Mouse (Mus musculus) hindbrain, embryonic 12.5 days (tissue): ENCODE results near the gene Fn1. TPM values are rescaled to one million over a fixed set of nuclear protein-coding genes. Genes with fewer than 3 reads are reported as not detected.

Experiments
- ATAC-seq: fragments of 200-750 bp; cut with Nextera tagmentation; 2 replicates; pipeline ENCODE4 v1.8.0; 2017; ENCODE audit warnings: moderate TSS enrichment; ENCODE audit not compliant: low FRiP score
- H3K27ac ChIP-seq: fragments of 300-500 bp; sonication (generic); 2 replicates; pipeline ENCODE4 v1.5.1; 2016; ENCODE audit warnings: mild to moderate bottlenecking
- H3K27me3 ChIP-seq: fragments of 300-500 bp; sonication (generic); 2 replicates; pipeline ENCODE4 v1.6.1; 2016; ENCODE audit warnings: mild to moderate bottlenecking
- H3K36me3 ChIP-seq: fragments of 300-500 bp; sonication (generic); 2 replicates; pipeline ENCODE4 v1.6.1; 2016; ENCODE audit warnings: mild to moderate bottlenecking
- H3K4me1 ChIP-seq: fragments of 300-500 bp; sonication (generic); 2 replicates; pipeline ENCODE4 v1.6.1; 2016
- H3K4me2 ChIP-seq: fragments of 300-500 bp; sonication (generic); replicated peaks from 2 replicates; pipeline ENCODE4 v1.6.1; 2016; ENCODE audit warnings: mild to moderate bottlenecking
- H3K4me3 ChIP-seq: fragments of 300-500 bp; sonication (generic); 2 replicates; pipeline ENCODE4 v1.5.1; 2016; ENCODE audit warnings: mild to moderate bottlenecking
- H3K9ac ChIP-seq: fragments of 300-500 bp; sonication (generic); 2 replicates; pipeline ENCODE4 v1.6.1; 2016; ENCODE audit warnings: mild to moderate bottlenecking, moderate library complexity
- H3K9me3 ChIP-seq: fragments of 300-500 bp; sonication (generic); replicated peaks from 2 replicates; pipeline ENCODE4 v1.6.1; 2016; ENCODE audit warnings: mild to moderate bottlenecking
- WGBS: fragments of 180-500 bp; shearing (Covaris S2); methylation state at CpG from one replicate; pipeline ENCODE4 v1.1.7; 2016; 5-methylcytosine and 5-hydroxymethylcytosine counted together
- polyA plus RNA-seq: library from polyadenylated mRNA; unstranded; fragments of >200 nt; fragmentation: Nextera tagmentation; extraction: Ambion mirVana; gene quantifications from 2 replicates; pipeline ENCODE4 v1.2.1, GENCODE M21; 2016

The Fn1 gene
- polyA plus RNA-seq, 1 experiment from 2014 or later, result 147 TPM

- no peaks in the 10 kb centered on the region for H3K4me1 ChIP-seq
- H3K4me3 ChIP-seq, result no peak overlapping the region
- no peaks in the 10 kb centered on the region for H3K9me3 ChIP-seq
- H3K9ac ChIP-seq, result no peak overlapping the region
- ATAC-seq, result no peak
- no peaks in the 10 kb centered on the region for H3K27me3 ChIP-seq
- no peak overlapping the region for H3K27ac ChIP-seq
- WGBS, result 97% methylated on average over 8 of the region's 8 CpGs
- H3K36me3 ChIP-seq, result peaks cover 39% of the 10 kb centered on the region
- no peak overlapping the region for H3K4me2 ChIP-seq
Measured at GRCm38 (mm10) chr1:71583302-71583701, 69.7 kb downstream of the Fn1 start.

- no peak overlapping the region for H3K4me2 ChIP-seq
- H3K27ac ChIP-seq, result no peak overlapping the region
- no peak overlapping the region for H3K9ac ChIP-seq
- no peak overlapping the region for H3K4me3 ChIP-seq
- no peaks in the 10 kb centered on the region for H3K9me3 ChIP-seq
- H3K4me1 ChIP-seq, result no peaks in the 10 kb centered on the region
- H3K27me3 ChIP-seq, result no peaks in the 10 kb centered on the region
- WGBS, result 93% methylated on average over 12 of the region's 12 CpGs
- ATAC-seq, result no peak
- H3K36me3 ChIP-seq, result peaks cover 53% of the 10 kb centered on the region
Measured at GRCm38 (mm10) chr1:71580408-71580807, 72.6 kb downstream of the Fn1 start.

- ATAC-seq, result no peak
- no peak overlapping the region for H3K9ac ChIP-seq
- WGBS, result 93% methylated on average over 4 of the region's 4 CpGs
- no peaks in the 10 kb centered on the region for H3K4me1 ChIP-seq
- H3K36me3 ChIP-seq, result peaks cover 47% of the 10 kb centered on the region
- no peak overlapping the region for H3K27ac ChIP-seq
- H3K27me3 ChIP-seq, result no peaks in the 10 kb centered on the region
- H3K4me3 ChIP-seq, result no peak overlapping the region
- no peaks in the 10 kb centered on the region for H3K9me3 ChIP-seq
- no peak overlapping the region for H3K4me2 ChIP-seq
Measured at GRCm38 (mm10) chr1:71579526-71579925, 73.5 kb downstream of the Fn1 start.

- H3K4me2 ChIP-seq, result no peak overlapping the region
- H3K9ac ChIP-seq, result no peak overlapping the region
- ATAC-seq, result no peak
- no peaks in the 10 kb centered on the region for H3K4me1 ChIP-seq
- no peak overlapping the region for H3K4me3 ChIP-seq
- peaks cover 65% of the 10 kb centered on the region for H3K36me3 ChIP-seq
- H3K27me3 ChIP-seq, result no peaks in the 10 kb centered on the region
- no peak overlapping the region for H3K27ac ChIP-seq
- H3K9me3 ChIP-seq, result no peaks in the 10 kb centered on the region
- 96% methylated on average over 6 of the region's 6 CpGs for WGBS
Measured at GRCm38 (mm10) chr1:71576837-71577236, 76.2 kb downstream of the Fn1 start.

GRCm38 (mm10) chr1:71575987-71576386 is 77.0 kb downstream of the Fn1 start:
- Histone ChIP-seq H3K4me1 (no peaks in the 10 kb centered on the region), H3K27me3 (no peaks in the 10 kb centered on the region), H3K9me3 (no peaks in the 10 kb centered on the region), H3K4me2 (no peak overlapping the region), H3K4me3 (no peak overlapping the region), H3K27ac (no peak overlapping the region), H3K36me3 (peaks cover 73% of the 10 kb centered on the region), H3K9ac (no peak overlapping the region)
- 96% methylated on average over 7 of the region's 7 CpGs for WGBS
- no peak for ATAC-seq

- Histone ChIP-seq H3K9me3 (no peaks in the 10 kb centered on the region), H3K4me3 (no peak overlapping the region), H3K4me2 (no peak overlapping the region), H3K4me1 (no peaks in the 10 kb centered on the region), H3K36me3 (peaks cover 64% of the 10 kb centered on the region), H3K27me3 (no peaks in the 10 kb centered on the region), H3K27ac (no peak overlapping the region), H3K9ac (no peak overlapping the region)
- WGBS, result 88% methylated on average over 4 of the region's 4 CpGs
- no peak for ATAC-seq
Measured at GRCm38 (mm10) chr1:71570116-71570515, 82.9 kb downstream of the Fn1 start.

- WGBS, result 83% methylated on average over 16 of the region's 16 CpGs
- Histone ChIP-seq H3K9me3 (no peaks in the 10 kb centered on the region), H3K27me3 (no peaks in the 10 kb centered on the region), H3K4me1 (no peaks in the 10 kb centered on the region), H3K27ac (no peak overlapping the region), H3K4me3 (no peak overlapping the region), H3K36me3 (peaks cover 72% of the 10 kb centered on the region), H3K4me2 (no peak overlapping the region), H3K9ac (no peak overlapping the region)
- no peak for ATAC-seq
Measured at GRCm38 (mm10) chr1:71567884-71568605, 85.0 kb downstream of the Fn1 start.

GRCm38 (mm10) chr1:71564291-71564690 is 88.7 kb downstream of the Fn1 start:
- ATAC-seq, result no peak
- 91% methylated on average over 7 of the region's 7 CpGs for WGBS
- Histone ChIP-seq H3K27me3 (no peaks in the 10 kb centered on the region), H3K9ac (no peak overlapping the region), H3K9me3 (peaks cover 8% of the 10 kb centered on the region; the same call in 1 of the 2 replicates), H3K4me3 (no peak overlapping the region), H3K27ac (no peak overlapping the region), H3K4me2 (no peak overlapping the region), H3K4me1 (no peaks in the 10 kb centered on the region), H3K36me3 (peaks cover 72% of the 10 kb centered on the region)

- Histone ChIP-seq H3K4me2 (no peak overlapping the region), H3K4me1 (peaks cover 10% of the 10 kb centered on the region), H3K9ac (no peak overlapping the region), H3K9me3 (peaks cover 8% of the 10 kb centered on the region; the same call in 1 of the 2 replicates), H3K27ac (no peak overlapping the region), H3K27me3 (no peaks in the 10 kb centered on the region), H3K36me3 (peaks cover 47% of the 10 kb centered on the region), H3K4me3 (no peak overlapping the region)
- no peak for ATAC-seq
- 94% methylated on average over 4 of the region's 4 CpGs for WGBS
Measured at GRCm38 (mm10) chr1:71560626-71561025, 92.4 kb downstream of the Fn1 start.

GRCm38 (mm10) chr1:71556688-71557612 is 96.0 kb downstream of the Fn1 start, which contains the start of gene Atic:
Gene Atic, plus strand, starts transcription at chr1:71557150.
- under 1% methylated on average over 55 of the region's 55 CpGs for WGBS
- H3K27ac ChIP-seq, result peak within 1 kb of the TSS; percentile 58

GRCm38 (mm10) chr1:71550626-71551195 is 102.3 kb downstream of the Fn1 start:
- Histone ChIP-seq H3K36me3 (no peaks in the 10 kb centered on the region), H3K9me3 (no peaks in the 10 kb centered on the region), H3K4me3 (no peak overlapping the region), H3K9ac (no peak overlapping the region), H3K27ac (no peak overlapping the region), H3K27me3 (no peaks in the 10 kb centered on the region), H3K4me2 (no peak overlapping the region), H3K4me1 (no peaks in the 10 kb centered on the region)
- WGBS, result 78% methylated on average over 10 of the region's 10 CpGs
- no peak for ATAC-seq

More at GRCm38 (mm10) chr1:71556688-71557612, 96.0 kb downstream of the Fn1 start, which contains the start of gene Atic:
- H3K36me3 ChIP-seq, result peaks cover 24% of the 10 kb centered on the region
- H3K4me2 ChIP-seq, result peak within 1 kb of the TSS; percentile 87
- H3K4me1 ChIP-seq, result peaks cover 10% of the 10 kb centered on the region
- H3K4me3 ChIP-seq, result peak within 1 kb of the TSS; percentile 62
- peaks cover 8% of the 10 kb centered on the region; the same call in 1 of the 2 replicates for H3K9me3 ChIP-seq
- H3K27me3 ChIP-seq, result no peaks in the 10 kb centered on the region
- peak; percentile 99 for ATAC-seq
- peak within 1 kb of the TSS; percentile 78 for H3K9ac ChIP-seq

GRCm38 (mm10) chr1:71540437-71540836 is 112.6 kb downstream of the Fn1 start:
- Histone ChIP-seq H3K27me3 (no peaks in the 10 kb centered on the region), H3K4me3 (no peak overlapping the region), H3K4me1 (no peaks in the 10 kb centered on the region), H3K9me3 (no peaks in the 10 kb centered on the region), H3K9ac (no peak overlapping the region), H3K36me3 (no peaks in the 10 kb centered on the region), H3K4me2 (no peak overlapping the region), H3K27ac (no peak overlapping the region)
- WGBS, result 80% methylated on average over 3 of the region's 3 CpGs
- ATAC-seq, result no peak
